Mouse (Mus musculus) E14TG2a.4 (cell line): Measurements from ENCODE around the gene Dync1i1.

Experiments
- CTCF ChIP-seq: conservative IDR thresholded peaks from 2 replicates; pipeline ENCODE4 v1.5.1; 2014; ENCODE audit warnings: low read length
- NANOG ChIP-seq: IDR thresholded peaks from 2 replicates; pipeline ENCODE4 v1.6.1; 2014; ENCODE audit warnings: borderline replicate concordance, low read length, mixed read lengths
- POU5F1 ChIP-seq: IDR thresholded peaks from 2 replicates; pipeline ENCODE4 v1.6.1; 2014; ENCODE audit warnings: low read length, borderline replicate concordance

DNA sequence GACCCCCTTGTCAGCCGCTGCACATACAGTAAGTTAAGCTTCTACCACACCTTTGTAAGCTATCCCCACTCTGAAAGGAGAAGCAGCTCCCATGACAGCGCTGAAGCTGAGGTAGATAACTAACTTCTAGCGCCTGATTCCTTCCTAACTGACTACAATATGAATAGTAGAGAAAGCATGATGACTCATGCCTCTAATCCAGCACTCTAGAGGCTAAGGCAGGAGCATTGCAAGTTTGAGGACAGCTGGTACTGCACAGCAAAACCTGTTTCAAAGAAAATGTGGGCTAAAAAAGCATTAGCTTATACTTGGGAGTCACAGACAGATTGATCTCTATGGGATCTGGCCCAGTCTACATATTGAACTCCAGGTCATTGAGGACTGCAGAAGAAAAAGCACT is 236.5 kb downstream of the Dync1i1 start:
- TF ChIP-seq CTCF (no peak), POU5F1 (no peak), NANOG (no peak)
